Mouse (Mus musculus): Measurements from ENCODE around the gene Vps25. TPM values are rescaled to one million over a fixed set of nuclear protein-coding genes. Genes with fewer than 3 reads are reported as not detected.

Gene Vps25
- total and polyA plus RNA-seq, 3 experiments, result 75.5 to 107 TPM; not detected in 1

DNA sequence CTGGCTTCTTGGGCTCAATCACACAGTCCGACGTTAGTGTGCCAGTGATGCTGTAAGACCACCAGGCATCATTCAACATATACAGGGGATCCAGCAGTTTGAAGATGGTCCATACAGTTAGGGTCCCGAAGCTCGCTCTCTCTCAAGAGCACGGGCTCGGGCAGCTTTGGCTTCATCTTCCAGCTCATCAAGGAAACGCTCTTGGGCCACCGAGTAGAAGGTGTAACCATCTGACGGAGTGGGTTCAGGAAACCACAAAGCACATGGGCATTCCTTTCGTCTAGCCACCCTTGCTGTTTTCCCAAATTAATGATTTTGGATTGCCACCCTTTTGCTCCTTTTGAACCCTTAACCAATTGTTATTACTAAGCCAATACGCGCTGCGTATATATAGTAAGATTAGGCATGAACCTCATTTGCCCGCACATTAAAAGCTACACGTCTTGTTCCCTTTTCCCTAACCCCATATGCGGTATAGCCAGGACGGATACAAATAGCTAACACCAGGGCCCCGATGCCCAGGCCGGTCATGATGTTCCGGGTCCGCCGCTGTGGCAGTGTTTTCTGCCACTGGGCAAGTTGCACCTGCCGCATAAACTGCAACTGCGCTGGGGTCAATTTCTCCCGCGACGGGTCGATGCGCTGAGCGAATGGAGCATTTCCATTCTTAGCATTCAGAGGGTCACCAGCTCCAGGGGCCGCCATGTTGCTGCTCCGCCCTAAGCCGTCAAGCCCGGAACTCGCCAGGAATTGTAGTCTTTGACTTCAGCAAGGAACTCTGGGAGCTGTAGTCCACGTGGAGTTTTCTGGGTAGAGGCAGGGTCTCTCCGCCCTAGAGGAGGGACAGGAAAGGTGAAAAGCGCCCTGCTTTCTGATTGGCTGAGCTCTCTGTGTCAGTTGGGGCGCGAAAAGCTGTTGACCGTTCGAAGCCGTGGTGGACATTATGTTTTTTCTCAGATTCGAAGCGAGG is 25.0 kb downstream of the Vps25 start, which contains the start of the genes Cntd1 and Coa3 (continued):
- TF ChIP-seq E2F4 (IDR thresholded peaks at IDR 0.05; ENCODE audit: borderline replicate concordance, low read depth, low read length) (peak; percentile 74; the same call in 1 of the 2 replicates), RCOR1 (IDR thresholded peaks at IDR 0.05; ENCODE audit: low read depth, low read length) (no peak), TAL1 (IDR thresholded peaks at IDR 0.05; ENCODE audit: low read length) (no peak), POLR2A (IDR thresholded peaks at IDR 0.05; ENCODE audit: control insufficient read depth in 1 of 2, insufficient read depth in 1 of 2, low read depth in 1 of 2, low read length in 2 of 2, poor library complexity in 1 of 2) (peak; percentile 88 to 96), CHD2 (IDR thresholded peaks at IDR 0.05; ENCODE audit: low read length) (no peak)

DNA sequence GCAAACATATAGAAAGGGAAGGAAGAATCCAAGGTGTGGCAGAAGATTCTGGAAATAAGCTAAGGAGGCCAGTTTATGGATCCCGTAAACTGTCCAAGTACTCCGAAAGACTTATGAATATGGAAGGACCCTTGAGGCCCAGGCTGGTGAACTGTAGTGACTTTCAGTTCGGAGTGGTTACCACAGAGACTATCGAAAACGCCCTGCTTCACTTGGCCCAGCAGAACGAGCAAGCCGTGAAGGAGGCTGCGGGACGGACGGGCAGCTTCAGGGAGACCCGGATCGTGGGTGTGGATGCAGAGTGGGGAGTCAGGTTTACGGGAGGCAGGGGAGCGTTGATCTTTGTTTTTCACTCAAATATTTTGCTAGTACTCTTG is 25.7 kb downstream of the Vps25 start:
- Histone ChIP-seq H3K4me1 (ENCODE audit: control insufficient read depth in 1 of 2, insufficient read depth in 2 of 2, low read length in 2 of 2) (peaks cover 0 to 18% of the 10 kb centered on the region in 2 experiments; a peak in 3 of 4 replicates), H3K27ac (ENCODE audit: control insufficient read depth, low read depth, low read length) (no peak overlapping the region), H3K9ac (ENCODE audit: control insufficient read depth, low read depth, low read length, poor library complexity, severe bottlenecking) (peak overlapping the region; percentile 0; the same call in 1 of the 2 replicates), H3K27me3 (ENCODE audit: control insufficient read depth in 1 of 2, insufficient read depth in 2 of 2, low read length in 2 of 2) (no peaks in the 10 kb centered on the region), H3K79me2 (ENCODE audit: control insufficient read depth, insufficient read depth, low read length, poor library complexity) (peaks cover 15% of the 10 kb centered on the region), H3K36me3 (ENCODE audit: control insufficient read depth in 1 of 2, insufficient read depth in 2 of 2, low read length in 2 of 2) (peaks cover 0 to 13% of the 10 kb centered on the region in 2 experiments; a peak in 2 of 4 replicates), H3K4me3 (ENCODE audit: control insufficient read depth in 1 of 2, insufficient read depth in 1 of 2, low read depth in 2 of 2, low read length in 2 of 2) (0 out of 4 replicates have a peak overlapping the region, but pooled peaks of 1 of the 2 experiments have one; percentile 1), H3K9me3 (replicated peaks; ENCODE audit: insufficient read depth, low read length) (no peaks in the 10 kb centered on the region)
- TF ChIP-seq GABPA (IDR thresholded peaks at IDR 0.05; ENCODE audit: low read depth, low read length), result no peak
- DNase-seq (ENCODE audit: low read depth, low spot score), result no peak

- Histone ChIP-seq H3K9me3 (replicated peaks; ENCODE audit: insufficient read depth, low read length) (no peaks in the 10 kb centered on the region), H3K9ac (ENCODE audit: control insufficient read depth, low read depth, low read length, poor library complexity, severe bottlenecking) (no peak overlapping the region), H3K27me3 (ENCODE audit: control insufficient read depth in 1 of 2, insufficient read depth in 2 of 2, low read length in 2 of 2) (no peaks in the 10 kb centered on the region), H3K36me3 (ENCODE audit: control insufficient read depth in 1 of 2, insufficient read depth in 2 of 2, low read length in 2 of 2) (peaks cover 0 to 13% of the 10 kb centered on the region in 2 experiments; a peak in 2 of 4 replicates), H3K79me2 (ENCODE audit: control insufficient read depth, insufficient read depth, low read length, poor library complexity) (peaks cover 15% of the 10 kb centered on the region), H3K4me3 (ENCODE audit: control insufficient read depth in 1 of 2, insufficient read depth in 1 of 2, low read depth in 2 of 2, low read length in 2 of 2) (no peak overlapping the region), H3K4me1 (ENCODE audit: control insufficient read depth in 1 of 2, insufficient read depth in 2 of 2, low read length in 2 of 2) (peaks cover 0 to 18% of the 10 kb centered on the region in 2 experiments; a peak in 3 of 4 replicates), H3K27ac (ENCODE audit: control insufficient read depth, low read depth, low read length) (no peak overlapping the region)
- DNase-seq (ENCODE audit: low read depth, low spot score), result no peak
- TF ChIP-seq MAFK (IDR thresholded peaks at IDR 0.05; ENCODE audit: borderline replicate concordance, low read depth, low read length), result no peak
- TF ChIP-seq JUND (IDR thresholded peaks at IDR 0.05; ENCODE audit: low read depth, low read length), result no peak
- TF ChIP-seq USF1 (IDR thresholded peaks at IDR 0.05; ENCODE audit: low read depth, low read length), result no peak
- TF ChIP-seq BHLHE40 (IDR thresholded peaks at IDR 0.05; ENCODE audit: borderline replicate concordance, low read depth, low read length), result no peak
- no peak for TF ChIP-seq POLR2AphosphoS5 (IDR thresholded peaks at IDR 0.05; ENCODE audit: borderline replicate concordance, low read depth, low read length)
- TF ChIP-seq MAZ (IDR thresholded peaks at IDR 0.05; ENCODE audit: low read depth, low read length), result no peak
- no peak for TF ChIP-seq RCOR1 (IDR thresholded peaks at IDR 0.05; ENCODE audit: low read depth, low read length)
- no peak for TF ChIP-seq TBP (IDR thresholded peaks at IDR 0.05; ENCODE audit: low read depth, low read length)
- no peak for TF ChIP-seq POLR2AphosphoS2 (IDR thresholded peaks at IDR 0.05; ENCODE audit: low read length)
These were observed 27.3 kb downstream of the Vps25 start for GRCm38 (mm10) chr11:101280837-101281236.

Data from MEL (cell line).